Mouse (Mus musculus) liver, embryonic 15.5 days (tissue): ENCODE data around the gene Gm49776. TPM values are rescaled to one million over a fixed set of nuclear protein-coding genes. Genes with fewer than 3 reads are reported as not detected.
"Not testable (repeated sequence)": the region's sequence is repeated elsewhere in the genome, so short reads cannot be mapped to it uniquely, and the experiment has no call there.

Experiments used
- ATAC-seq: fragments of 200-750 bp; cut with Nextera tagmentation; 2 replicates; pipeline ENCODE4 v1.8.0; 2017; ENCODE audit warnings: moderate number of reproducible peaks, mild to moderate bottlenecking, moderate library complexity; ENCODE audit not compliant: insufficient read depth
- H3K27ac ChIP-seq: fragments of 300-500 bp; sonication (generic); replicated peaks from 2 replicates; pipeline ENCODE4 v1.5.1; 2015; ENCODE audit warnings: mild to moderate bottlenecking, inconsistent platforms
- H3K27me3 ChIP-seq: fragments of 300-500 bp; sonication (generic); 2 replicates; pipeline ENCODE4 v1.6.1; 2015; ENCODE audit warnings: mild to moderate bottlenecking, inconsistent platforms
- H3K36me3 ChIP-seq: fragments of 300-500 bp; sonication (generic); replicated peaks from 2 replicates; pipeline ENCODE4 v1.6.1; 2015; ENCODE audit warnings: moderate library complexity, mild to moderate bottlenecking, inconsistent platforms
- H3K4me1 ChIP-seq: fragments of 300-500 bp; sonication (generic); replicated peaks from 2 replicates; pipeline ENCODE4 v1.6.1; 2015; ENCODE audit warnings: inconsistent platforms
- H3K4me2 ChIP-seq: fragments of 300-500 bp; sonication (generic); 2 replicates; pipeline ENCODE4 v1.6.1; 2015; ENCODE audit warnings: moderate library complexity, mild to moderate bottlenecking, inconsistent platforms
- H3K4me3 ChIP-seq: fragments of 300-500 bp; sonication (generic); replicated peaks from 2 replicates; pipeline ENCODE4 v1.5.1; 2015; ENCODE audit warnings: mild to moderate bottlenecking, inconsistent platforms
- H3K9ac ChIP-seq: fragments of 300-500 bp; sonication (generic); 2 replicates; pipeline ENCODE4 v1.6.1; 2015; ENCODE audit warnings: moderate library complexity, mild to moderate bottlenecking, inconsistent platforms
- H3K9me3 ChIP-seq: fragments of 300-500 bp; sonication (generic); replicated peaks from 2 replicates; pipeline ENCODE4 v1.6.1; 2016; ENCODE audit warnings: inconsistent platforms
- WGBS: fragments of 180-500 bp; shearing (Covaris S2); methylation state at CpG from one replicate; pipeline ENCODE4 v1.1.7; 2015; ENCODE audit warnings: mixed read lengths; ENCODE audit not compliant: insufficient replicate concordance; 5-methylcytosine and 5-hydroxymethylcytosine counted together
- polyA plus RNA-seq: library from polyadenylated mRNA; unstranded; fragments of >200 nt; fragmentation: Nextera tagmentation; extraction: Ambion mirVana; gene quantifications from 2 replicates; pipeline ENCODE4 v1.2.1, GENCODE M21; 2015

Gene Gm49776
- polyA plus RNA-seq: not detected in 2 replicates

GRCm38 (mm10) chr16:18258221-18258620 lies at the start of gene Gm49776:
Gm49776 (minus strand) TSS chr16:18258321.
- peaks cover 95% of the 10 kb centered on the region for H3K36me3 ChIP-seq
- WGBS: 77% methylated on average over 2 of the region's 2 CpGs
- 0 out of 2 replicates have a peak, but pooled peaks cover 8% of the 10 kb centered on the region for H3K4me1 ChIP-seq
- ATAC-seq: no peak
- H3K27ac ChIP-seq: no peak within 1 kb of the TSS
- no peak within 1 kb of the TSS for H3K4me2 ChIP-seq
- no peak within 1 kb of the TSS for H3K9ac ChIP-seq
- H3K9me3 ChIP-seq: no peaks in the 10 kb centered on the region
- no peak within 1 kb of the TSS for H3K4me3 ChIP-seq
- no peaks in the 10 kb centered on the region for H3K27me3 ChIP-seq

GRCm38 (mm10) chr16:18289614-18290013 lies 31.5 kb upstream of the Gm49776 start:
- 2% methylated on average over 10 of the region's 10 CpGs for WGBS
- Histone ChIP-seq H3K4me3 (peak overlapping the region; percentile 76), H3K27ac (peak overlapping the region; percentile 76), H3K4me1 (peaks cover 33% of the 10 kb centered on the region), H3K4me2 (peak overlapping the region; percentile 83), H3K9ac (peak overlapping the region; percentile 84), H3K36me3 (peaks cover 26% of the 10 kb centered on the region)
- ATAC-seq, H3K27me3 ChIP-seq, H3K9me3 ChIP-seq: not testable (repeated sequence)

- peak within 1 kb of the TSS; percentile 83 for H3K4me2 ChIP-seq
- ATAC-seq: peak; percentile 97
- H3K36me3 ChIP-seq: peaks cover 31% of the 10 kb centered on the region
- H3K27me3 ChIP-seq: no peaks in the 10 kb centered on the region
- H3K9ac ChIP-seq: peak within 1 kb of the TSS; percentile 84
- H3K27ac ChIP-seq: peak within 1 kb of the TSS; percentile 88
- under 1% methylated on average over 70 of the region's 71 CpGs for WGBS
- H3K9me3 ChIP-seq: no peaks in the 10 kb centered on the region
- peak within 1 kb of the TSS; percentile 76 for H3K4me3 ChIP-seq
- peaks cover 33% of the 10 kb centered on the region for H3K4me1 ChIP-seq
Measured at GRCm38 (mm10) chr16:18289067-18289588, 31.0 kb upstream of the Gm49776 start, which contains the start of gene Dgcr8. Dgcr8 (minus strand) TSS chr16:18289246.

GRCm38 (mm10) chr16:18288581-18289061 lies 30.5 kb upstream of the Gm49776 start:
- peaks cover 33% of the 10 kb centered on the region for H3K4me1 ChIP-seq
- H3K9me3 ChIP-seq: no peaks in the 10 kb centered on the region
- ATAC-seq: peak; percentile 91
- H3K27me3 ChIP-seq: no peaks in the 10 kb centered on the region
- peak overlapping the region; percentile 84 for H3K9ac ChIP-seq
- H3K36me3 ChIP-seq: peaks cover 36% of the 10 kb centered on the region
- peak overlapping the region; percentile 88 for H3K27ac ChIP-seq
- H3K4me2 ChIP-seq: peak overlapping the region; percentile 83
- whole genome bisulfite sequencing: under 1% methylated on average over 28 of the region's 31 CpGs
- H3K4me3 ChIP-seq: peak overlapping the region; percentile 76

- ATAC-seq: no peak
- H3K9me3 ChIP-seq: no peaks in the 10 kb centered on the region
- H3K4me1 ChIP-seq: peaks cover 33% of the 10 kb centered on the region
- peak overlapping the region; percentile 83 for H3K4me2 ChIP-seq
- peak overlapping the region; percentile 76 for H3K4me3 ChIP-seq
- peak overlapping the region; percentile 88 for H3K27ac ChIP-seq
- 2% methylated on average over 4 of the region's 4 CpGs for WGBS
- peaks cover 40% of the 10 kb centered on the region for H3K36me3 ChIP-seq
- H3K27me3 ChIP-seq: no peaks in the 10 kb centered on the region
- peak overlapping the region; percentile 84 for H3K9ac ChIP-seq
Measured at GRCm38 (mm10) chr16:18288166-18288565, 30.0 kb upstream of the Gm49776 start.

GRCm38 (mm10) chr16:18275166-18275565 lies 17.0 kb upstream of the Gm49776 start:
- WGBS: 79% methylated on average over 2 of the region's 2 CpGs
- Histone ChIP-seq H3K4me2 (no peak overlapping the region), H3K4me1 (no peaks in the 10 kb centered on the region), H3K36me3 (peaks cover 98% of the 10 kb centered on the region), H3K9ac (no peak overlapping the region), H3K27me3 (no peaks in the 10 kb centered on the region), H3K4me3 (no peak overlapping the region), H3K27ac (no peak overlapping the region), H3K9me3 (no peaks in the 10 kb centered on the region)
- no peak for ATAC-seq

GRCm38 (mm10) chr16:18268182-18268581 lies 10.1 kb upstream of the Gm49776 start:
- H3K36me3 ChIP-seq: peaks cover 95% of the 10 kb centered on the region
- H3K4me2 ChIP-seq: no peak overlapping the region
- ATAC-seq: no peak
- no peak overlapping the region for H3K4me3 ChIP-seq
- no peak overlapping the region for H3K9ac ChIP-seq
- H3K27ac ChIP-seq: no peak overlapping the region
- WGBS: 80% methylated on average over 5 of the region's 5 CpGs
- H3K9me3 ChIP-seq: no peaks in the 10 kb centered on the region
- H3K4me1 ChIP-seq: no peaks in the 10 kb centered on the region
- no peaks in the 10 kb centered on the region for H3K27me3 ChIP-seq

GRCm38 (mm10) chr16:18265024-18265423 lies 6.9 kb upstream of the Gm49776 start:
- Histone ChIP-seq H3K9me3 (no peaks in the 10 kb centered on the region), H3K4me1 (no peaks in the 10 kb centered on the region), H3K36me3 (peaks cover 91% of the 10 kb centered on the region), H3K4me3 (no peak overlapping the region), H3K4me2 (no peak overlapping the region), H3K27me3 (no peaks in the 10 kb centered on the region), H3K9ac (no peak overlapping the region), H3K27ac (no peak overlapping the region)
- 86% methylated on average over 2 of the region's 2 CpGs for WGBS
- ATAC-seq: no peak

GRCm38 (mm10) chr16:18253866-18254265 lies 4.3 kb downstream of the Gm49776 start:
- Histone ChIP-seq H3K27ac (no peak overlapping the region), H3K9ac (no peak overlapping the region), H3K4me3 (no peak overlapping the region), H3K36me3 (peaks cover 87% of the 10 kb centered on the region), H3K4me2 (no peak overlapping the region), H3K9me3 (no peaks in the 10 kb centered on the region), H3K27me3 (no peaks in the 10 kb centered on the region), H3K4me1 (peaks cover 43% of the 10 kb centered on the region)
- 76% methylated on average over 1 of the region's 1 CpGs for WGBS
- ATAC-seq: no peak

- H3K4me3 ChIP-seq: no peak overlapping the region
- H3K9me3 ChIP-seq: no peaks in the 10 kb centered on the region
- H3K4me2 ChIP-seq: no peak overlapping the region
- H3K27ac ChIP-seq: no peak overlapping the region
- WGBS: 80% methylated on average over 6 of the region's 6 CpGs
- no peaks in the 10 kb centered on the region for H3K27me3 ChIP-seq
- no peak for ATAC-seq
- no peak overlapping the region for H3K9ac ChIP-seq
- H3K36me3 ChIP-seq: peaks cover 76% of the 10 kb centered on the region
- H3K4me1 ChIP-seq: peaks cover 44% of the 10 kb centered on the region
Measured at GRCm38 (mm10) chr16:18252736-18253135, 5.4 kb downstream of the Gm49776 start.

GRCm38 (mm10) chr16:18250828-18251790 lies 7.0 kb downstream of the Gm49776 start:
- H3K4me3 ChIP-seq: peak overlapping the region; percentile 81
- ATAC-seq: no peak
- H3K9ac ChIP-seq: peak overlapping the region; percentile 84
- H3K27me3 ChIP-seq: no peaks in the 10 kb centered on the region
- no peaks in the 10 kb centered on the region for H3K9me3 ChIP-seq
- peaks cover 60% of the 10 kb centered on the region for H3K4me1 ChIP-seq
- peaks cover 71% of the 10 kb centered on the region for H3K36me3 ChIP-seq
- H3K4me2 ChIP-seq: peak overlapping the region; percentile 91
- WGBS: 73% methylated on average over 10 of the region's 10 CpGs
- H3K27ac ChIP-seq: no peak overlapping the region
